Mouse (Mus musculus): ENCODE results near the gene Sycn. TPM values are rescaled to one million over a fixed set of nuclear protein-coding genes. Genes with fewer than 3 reads are reported as not detected.
"Not testable (repeated sequence)": the region's sequence is repeated elsewhere in the genome, so short reads cannot be mapped to it uniquely, and the experiment has no call there.

The Sycn gene
- total RNA-seq (2014; fragmentation: Nextera tagmentation) (not detected in 2 replicates), total RNA-seq (2017) (not detected in 2 replicates)

DNA sequence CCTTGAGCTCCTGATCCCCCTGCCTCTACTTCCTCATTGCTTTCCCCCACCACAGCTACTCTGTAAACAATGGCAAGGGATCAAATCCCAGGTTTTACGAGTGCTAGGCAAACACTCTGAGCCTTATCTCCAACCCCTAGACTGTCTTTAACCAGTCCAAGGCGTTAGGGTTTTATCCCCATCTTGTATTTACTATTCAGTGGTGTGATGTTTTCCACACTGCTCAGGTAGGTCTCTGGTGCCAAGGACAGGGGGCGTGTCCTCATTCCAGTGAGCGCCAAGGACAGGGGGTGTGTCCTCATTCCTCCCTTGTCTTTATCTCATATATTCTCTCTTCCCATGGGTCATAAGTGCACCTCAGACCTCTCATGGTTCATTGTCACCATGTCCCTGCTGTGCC lies at the start of gene Sycn:
Gene Sycn (plus strand): TSS at position 360 of the 400 bp plus-strand sequence.
- no peak for ATAC-seq (replicated peaks; ENCODE audit: poor library complexity, severe bottlenecking)

DNA sequence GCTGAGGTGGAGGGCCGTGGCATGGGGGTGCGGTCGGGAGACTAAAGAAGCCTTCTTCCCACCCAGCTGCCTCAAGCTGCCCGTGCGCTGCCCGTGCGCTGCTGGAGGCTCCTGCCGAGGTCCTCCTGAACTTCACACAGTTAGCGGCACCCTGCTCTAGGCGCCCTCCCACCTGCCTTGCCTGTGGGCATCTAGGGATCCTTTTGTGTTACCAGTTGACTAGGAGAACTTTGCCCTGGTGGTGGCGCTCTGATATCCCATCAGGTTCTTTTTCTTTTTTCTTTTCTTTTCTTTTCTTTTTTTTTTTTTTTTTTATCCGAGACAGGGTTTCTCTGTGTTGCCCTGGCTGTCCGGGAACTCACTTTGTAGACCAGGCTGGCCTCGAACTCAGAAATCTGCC lies 49.8 kb upstream of the Sycn start:
- ATAC-seq (replicated peaks; ENCODE audit: poor library complexity, severe bottlenecking) = no peak

DNA sequence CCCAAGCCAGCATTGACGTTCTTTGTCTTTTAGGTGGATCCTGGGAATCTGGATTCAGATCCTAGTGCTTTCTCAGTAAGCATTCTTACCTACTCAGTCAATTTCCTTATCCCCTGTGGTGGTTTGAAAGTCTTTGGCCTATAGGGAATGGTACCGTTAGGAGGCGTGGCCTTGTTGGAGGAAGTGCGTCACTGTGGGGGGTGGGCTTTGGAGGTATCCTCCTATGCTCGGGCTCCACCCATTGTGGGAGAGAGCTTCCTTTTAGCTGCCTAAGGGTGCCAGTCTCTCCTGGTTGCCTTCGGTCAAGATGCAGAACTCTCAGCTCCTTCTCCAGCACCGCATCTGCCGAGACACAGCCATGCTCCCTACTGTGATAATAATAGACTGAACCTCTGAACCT lies 48.4 kb upstream of the Sycn start:
- no peak for ATAC-seq (replicated peaks; ENCODE audit: poor library complexity, severe bottlenecking)

DNA sequence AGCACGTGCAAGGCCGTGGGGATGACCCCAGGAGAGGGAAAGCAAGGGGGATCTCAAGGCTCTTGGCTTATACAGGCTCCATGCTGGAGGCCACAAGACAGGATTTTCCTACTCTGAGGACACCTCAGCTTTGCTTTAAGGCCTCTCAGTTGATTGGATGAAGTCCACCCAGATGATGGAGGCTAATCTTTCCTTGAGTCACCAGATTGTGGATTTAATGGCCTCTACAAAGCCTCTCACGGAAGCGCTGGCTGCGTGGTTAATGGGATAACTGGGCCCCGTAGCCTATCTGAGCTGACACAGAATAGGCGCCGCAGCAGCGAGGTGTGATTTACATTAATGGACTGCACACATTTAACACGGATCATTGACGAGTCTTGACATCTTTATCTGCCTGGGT lies 45.3 kb upstream of the Sycn start:
- ATAC-seq (replicated peaks; ENCODE audit: poor library complexity, severe bottlenecking) = no peak

DNA sequence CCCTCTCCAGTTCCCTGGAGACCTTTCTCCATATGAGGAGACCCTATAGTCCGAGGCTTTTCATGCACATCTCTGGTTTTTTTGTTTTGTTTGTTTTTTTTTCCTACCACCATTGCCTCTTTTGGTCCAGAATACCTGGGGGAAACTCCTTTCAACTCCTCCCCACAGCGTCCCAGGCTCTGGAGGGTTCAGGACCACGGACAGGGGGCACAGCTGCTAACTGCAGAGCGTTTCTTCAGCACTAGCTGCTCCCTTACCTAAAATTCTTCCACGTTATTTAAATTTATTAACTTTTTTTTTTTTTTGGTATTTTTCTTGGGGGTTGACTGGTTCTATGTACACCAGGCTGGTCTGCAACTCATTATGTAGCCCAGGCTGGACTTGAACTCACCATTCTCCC lies 35.1 kb upstream of the Sycn start:
- ATAC-seq (replicated peaks; ENCODE audit: poor library complexity, severe bottlenecking) = no peak; the same call in 1 of the 2 replicates

DNA sequence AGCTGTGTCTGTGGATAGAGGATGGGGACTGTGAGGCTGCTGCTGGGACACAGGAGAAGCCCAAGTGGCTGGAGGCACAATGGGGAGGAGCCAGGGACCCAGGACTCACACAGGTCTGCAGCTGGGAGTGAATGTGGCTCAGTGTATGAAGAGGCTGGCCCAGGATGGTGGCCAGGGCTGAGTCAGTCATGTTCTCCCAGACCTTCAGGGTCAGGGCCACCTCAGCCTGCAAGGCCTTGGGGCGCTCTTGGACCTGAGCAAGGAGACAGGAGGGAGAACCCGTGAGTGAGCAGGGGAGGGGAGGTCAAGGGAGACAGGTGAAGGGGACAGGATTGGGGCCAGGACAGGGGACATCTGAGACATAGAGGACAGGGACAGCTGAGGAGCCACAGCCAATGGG lies 31.6 kb upstream of the Sycn start:
- ATAC-seq (replicated peaks; ENCODE audit: poor library complexity, severe bottlenecking) = not testable (repeated sequence)

DNA sequence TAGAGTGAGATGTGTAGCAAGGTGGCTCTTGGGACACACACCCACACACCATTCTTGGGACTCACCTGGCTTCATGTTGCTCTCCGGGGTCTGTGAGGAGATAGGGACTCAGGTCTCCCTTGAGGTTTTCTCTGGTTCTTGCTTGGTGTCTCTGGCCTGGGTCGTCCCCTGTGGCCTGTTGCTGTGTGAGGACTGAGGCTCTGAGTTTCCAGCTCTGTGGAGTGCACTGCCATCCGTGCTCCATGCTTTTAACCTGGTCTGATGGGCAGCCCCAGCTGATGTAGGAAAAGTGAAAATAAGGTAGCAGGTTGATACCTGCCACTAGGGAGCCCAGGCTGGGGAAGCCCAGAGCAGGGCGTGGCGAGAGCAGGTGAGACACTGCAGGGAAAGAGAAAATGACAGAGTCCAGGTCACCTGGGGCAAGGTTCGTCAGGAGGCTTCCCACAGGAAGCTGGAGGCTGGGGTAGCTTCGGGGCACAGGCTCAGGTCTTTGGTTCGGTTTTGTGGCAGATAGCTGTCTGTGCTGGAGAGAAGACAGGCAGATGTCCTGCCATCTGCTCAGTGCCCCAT lies 30.2 kb upstream of the Sycn start, which contains the start of gene Ifnl2:
Gene Ifnl2 (minus strand): TSS at position 51 of the 570 bp plus-strand sequence.
- ATAC-seq (replicated peaks; ENCODE audit: poor library complexity, severe bottlenecking) = not testable (repeated sequence)

DNA sequence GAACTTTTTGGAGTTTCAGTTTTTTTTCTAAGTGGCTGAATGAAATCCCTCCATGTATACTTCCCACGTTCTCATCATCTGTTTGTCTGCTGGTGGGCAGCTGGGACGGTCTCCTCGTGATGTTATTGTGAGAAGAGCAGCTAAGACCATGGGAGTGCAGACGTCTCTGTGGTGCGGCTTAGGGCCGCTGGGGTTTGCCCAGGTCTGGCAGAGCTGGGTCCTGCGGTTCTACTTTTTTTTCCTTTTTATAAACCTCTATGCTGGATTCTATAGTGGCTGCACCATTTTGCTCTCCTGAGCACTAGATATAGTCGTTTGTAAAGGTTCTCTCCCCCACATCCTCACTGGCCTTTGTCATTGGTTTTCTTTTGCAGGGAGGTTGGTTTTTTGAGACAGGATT lies 29.2 kb upstream of the Sycn start:
- no peak for ATAC-seq (replicated peaks; ENCODE audit: poor library complexity, severe bottlenecking)

DNA sequence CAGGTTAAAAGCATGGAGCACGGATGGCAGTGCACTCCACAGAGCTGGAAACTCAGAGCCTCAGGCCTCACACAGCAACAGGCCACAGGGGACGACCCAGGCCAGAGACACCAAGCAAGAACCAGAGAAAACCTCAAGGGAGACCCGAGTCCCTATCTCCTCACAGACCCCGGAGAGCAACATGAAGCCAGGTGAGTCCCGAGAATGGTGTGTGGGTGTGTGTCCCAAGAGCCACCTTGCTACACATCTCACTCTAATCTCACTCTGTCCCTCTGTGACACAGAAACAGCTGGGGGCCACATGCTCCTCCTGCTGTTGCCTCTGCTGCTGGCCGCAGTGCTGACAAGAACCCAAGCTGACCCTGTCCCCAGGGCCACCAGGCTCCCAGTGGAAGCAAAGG lies 18.1 kb upstream of the Sycn start, which contains the start of gene Ifnl3:
Gene Ifnl3 (plus strand): TSS at position 301 of the 400 bp plus-strand sequence.
- ATAC-seq (replicated peaks; ENCODE audit: poor library complexity, severe bottlenecking) = not testable (repeated sequence)

DNA sequence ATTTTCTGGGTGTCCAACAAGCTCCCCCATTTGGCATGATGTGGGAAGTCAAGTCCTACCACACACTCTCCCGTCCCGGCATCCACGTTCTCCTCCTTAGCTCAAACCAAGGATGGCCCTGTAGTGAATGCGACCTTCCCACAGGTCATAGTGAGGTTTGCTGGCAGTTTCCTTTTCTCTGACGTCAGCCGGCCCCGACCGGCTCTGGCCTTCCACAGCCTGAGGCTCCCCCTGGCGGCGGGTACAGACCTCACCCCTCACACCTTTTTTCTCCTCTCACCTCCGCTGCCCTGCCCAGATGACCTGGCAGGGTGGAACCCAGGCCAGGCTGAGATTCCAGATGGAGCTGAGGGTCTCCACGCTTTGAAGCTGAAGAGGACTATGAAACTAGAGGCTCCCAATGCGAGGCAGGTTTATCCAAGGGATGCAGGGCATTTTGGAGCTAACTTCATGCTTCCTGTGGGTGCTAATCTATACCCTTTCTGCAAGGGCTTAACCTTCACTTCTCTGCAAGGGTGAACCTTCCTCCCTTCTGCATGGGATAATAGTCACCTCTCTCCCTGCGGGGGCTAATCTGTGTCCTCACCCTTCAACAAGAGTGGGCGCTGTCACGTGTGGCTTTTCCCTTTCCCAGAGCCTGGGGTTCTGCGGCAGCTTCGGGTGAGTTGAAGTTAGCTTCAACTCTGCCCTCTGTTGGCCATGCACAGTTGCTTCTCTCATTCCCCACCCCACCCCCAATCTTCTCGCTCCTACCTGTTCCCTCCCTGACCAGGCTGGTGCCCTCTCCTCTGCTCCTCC lies 12.6 kb upstream of the Sycn start:
- peak; percentile 96 for ATAC-seq (replicated peaks; ENCODE audit: poor library complexity, severe bottlenecking)

DNA sequence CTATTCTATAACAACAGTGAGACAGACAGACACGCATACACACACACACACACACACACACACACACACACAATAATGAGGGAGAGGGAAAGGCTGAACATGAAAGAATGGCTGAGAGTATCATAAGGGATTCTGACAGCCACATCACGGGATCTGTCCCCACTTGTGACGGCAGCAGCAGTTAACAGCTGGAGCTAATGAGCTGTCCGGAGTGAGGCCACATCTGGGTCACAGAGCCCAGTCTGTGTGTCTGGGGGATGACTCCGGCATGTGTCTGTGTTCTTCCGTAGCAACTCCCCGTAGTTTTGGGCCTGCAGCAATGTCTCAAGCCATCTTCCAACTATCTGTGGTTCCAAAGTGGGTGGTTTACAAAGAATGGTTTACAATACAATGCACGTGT lies 8.7 kb upstream of the Sycn start:
- no peak for ATAC-seq (replicated peaks; ENCODE audit: poor library complexity, severe bottlenecking)

DNA sequence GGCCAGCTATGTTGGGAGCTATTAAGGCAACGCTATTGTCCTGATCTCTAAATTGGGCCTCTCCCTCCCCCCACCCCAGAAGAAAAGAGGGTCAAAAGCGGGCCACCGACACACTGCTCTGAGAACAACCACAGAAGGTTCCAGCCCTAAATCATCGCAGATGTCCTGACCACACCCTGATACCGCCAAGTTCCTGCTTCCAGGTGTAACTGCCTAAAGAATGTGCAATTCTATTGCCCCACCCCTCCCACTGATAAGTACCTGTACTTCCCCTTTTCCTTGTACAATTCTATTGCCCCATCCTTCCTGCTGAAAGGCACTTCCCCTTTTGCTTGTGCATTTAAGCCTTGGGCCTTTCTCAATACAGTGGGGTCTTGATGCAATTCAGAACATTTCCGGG lies 1.8 kb upstream of the Sycn start:
- not testable (repeated sequence) for ATAC-seq (replicated peaks; ENCODE audit: poor library complexity, severe bottlenecking)

DNA sequence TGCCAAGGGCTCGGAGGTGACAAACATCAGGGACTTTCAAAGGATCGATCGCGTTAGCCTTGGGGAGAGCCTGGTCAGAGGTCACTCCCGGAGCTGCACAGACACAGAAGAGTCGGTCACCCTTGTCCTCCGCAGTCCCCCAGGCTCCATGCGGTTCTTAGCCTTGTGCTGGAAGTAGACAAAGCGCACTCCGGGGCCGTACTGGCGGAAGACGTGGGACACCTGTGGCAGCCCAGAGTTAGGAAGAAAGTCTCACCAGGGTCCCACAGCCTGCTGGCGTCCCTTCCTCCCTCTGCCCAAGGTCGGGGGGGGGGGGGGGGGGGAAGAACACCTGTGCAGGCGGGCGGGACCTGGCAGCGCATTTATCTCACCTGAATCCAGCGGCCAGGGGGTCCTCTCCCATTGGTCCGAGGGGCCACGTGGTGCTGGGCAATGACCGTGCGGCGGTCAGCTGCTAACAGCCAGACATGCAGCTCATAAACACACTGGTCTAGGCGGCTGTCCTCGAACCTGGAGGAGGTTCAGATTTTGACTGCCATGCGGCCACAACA lies 3.4 kb downstream of the Sycn start:
- no peak for ATAC-seq (replicated peaks; ENCODE audit: poor library complexity, severe bottlenecking)

DNA sequence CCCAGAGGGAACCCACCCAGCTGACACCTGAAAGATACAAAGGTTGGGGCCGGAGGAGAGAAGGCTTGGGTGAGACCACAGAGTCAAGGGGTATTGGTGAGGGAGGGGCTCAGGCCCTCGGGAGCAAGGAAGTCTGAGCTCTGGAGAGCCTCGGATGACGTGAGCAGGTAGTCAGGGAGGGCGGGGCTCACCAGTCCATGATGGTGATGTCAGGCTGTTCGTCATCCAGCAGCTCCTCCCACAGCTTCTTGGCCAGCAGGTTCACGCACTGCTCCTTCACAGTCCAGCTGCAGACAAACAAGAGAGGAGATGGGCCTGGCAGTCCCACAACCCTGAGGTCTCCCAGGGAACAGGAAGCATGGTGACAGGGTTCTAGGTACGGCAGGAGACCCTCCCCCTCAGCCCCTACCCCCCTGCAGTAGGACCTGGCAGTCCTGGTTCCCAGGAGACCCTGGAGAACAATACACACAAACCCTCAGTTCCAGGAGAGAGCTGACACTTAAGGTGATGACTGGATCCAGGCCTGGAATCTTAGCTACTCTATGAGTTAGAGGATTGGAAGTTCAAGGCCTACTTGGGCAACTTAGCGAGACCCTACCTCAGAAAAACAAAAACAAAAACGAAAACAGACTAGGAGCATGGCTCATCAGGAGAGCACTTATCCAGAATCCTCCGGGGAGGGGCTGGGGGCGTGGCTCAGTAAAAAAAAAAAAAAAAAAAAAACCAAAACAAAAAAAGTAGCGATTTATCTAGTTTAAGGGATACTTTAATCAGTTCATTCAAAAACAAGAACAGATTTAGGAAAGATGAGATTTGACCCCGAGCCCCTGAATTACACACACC lies 4.6 kb downstream of the Sycn start:
- no peak for ATAC-seq (replicated peaks; ENCODE audit: poor library complexity, severe bottlenecking)

DNA sequence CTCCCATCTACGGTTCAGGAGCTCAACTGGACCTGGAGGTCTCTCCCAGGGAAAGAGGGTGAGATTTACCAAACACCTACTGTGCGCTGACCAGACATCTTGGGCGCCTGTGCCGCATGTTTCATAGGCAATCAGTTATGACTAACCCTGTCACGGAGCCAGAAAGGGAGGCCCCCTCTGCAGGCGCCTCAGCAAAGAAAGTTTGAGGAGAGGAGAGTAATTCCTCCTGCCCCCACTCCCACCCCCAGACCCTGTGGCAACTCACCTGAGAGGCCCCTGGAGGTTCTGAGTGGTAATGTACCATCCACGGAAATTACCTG lies 5.2 kb downstream of the Sycn start:
- ATAC-seq (replicated peaks; ENCODE audit: poor library complexity, severe bottlenecking) = no peak

DNA sequence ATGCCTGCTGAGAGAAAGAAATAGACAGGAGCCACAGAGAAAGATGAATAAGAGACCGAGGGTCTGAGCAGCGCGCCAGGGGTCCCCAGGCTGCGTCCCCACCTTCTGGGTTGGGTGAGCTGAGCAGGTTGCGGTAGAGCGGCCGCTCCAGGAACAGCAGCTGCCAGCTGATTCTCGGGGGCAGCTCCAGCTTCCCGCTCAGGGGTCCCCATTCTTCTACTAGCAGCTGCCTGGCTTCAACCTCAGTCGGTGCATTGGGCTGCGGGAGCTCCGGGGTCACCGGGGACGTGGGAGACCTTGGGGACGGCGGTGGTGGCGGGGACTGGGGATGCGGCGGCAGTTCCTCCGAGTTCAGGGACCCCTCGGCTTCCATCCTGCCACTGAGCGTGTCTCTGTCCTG lies 6.0 kb downstream of the Sycn start:
- 0 out of 2 replicates have a peak, but pooled peaks have one; percentile 6 for ATAC-seq (replicated peaks; ENCODE audit: poor library complexity, severe bottlenecking)

DNA sequence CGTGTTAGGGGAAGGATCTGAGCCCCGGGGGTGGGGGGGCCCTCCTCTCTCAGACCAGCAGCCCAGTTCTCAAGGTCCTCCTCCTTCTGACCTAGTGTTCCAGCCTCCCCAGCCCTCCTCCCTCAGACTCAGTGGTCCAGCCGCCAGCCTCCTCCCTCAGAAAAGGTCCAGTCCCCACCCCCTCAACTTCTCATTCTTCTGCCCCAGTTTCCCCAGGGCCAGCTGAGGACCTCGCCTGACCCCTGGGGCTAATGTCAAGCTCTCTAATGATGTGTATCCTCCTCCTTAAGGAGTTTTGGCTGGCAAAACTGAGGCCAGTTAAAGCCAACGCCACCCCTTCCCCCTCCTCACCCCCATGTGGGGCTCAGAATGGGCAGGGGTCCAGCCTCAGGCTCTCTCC lies 6.5 kb downstream of the Sycn start, which contains the start of gene Nccrp1:
Gene Nccrp1 (minus strand): TSS at position 101 of the 400 bp plus-strand sequence.
- ATAC-seq (replicated peaks; ENCODE audit: poor library complexity, severe bottlenecking) = 0 out of 2 replicates have a peak, but pooled peaks have one; percentile 13

DNA sequence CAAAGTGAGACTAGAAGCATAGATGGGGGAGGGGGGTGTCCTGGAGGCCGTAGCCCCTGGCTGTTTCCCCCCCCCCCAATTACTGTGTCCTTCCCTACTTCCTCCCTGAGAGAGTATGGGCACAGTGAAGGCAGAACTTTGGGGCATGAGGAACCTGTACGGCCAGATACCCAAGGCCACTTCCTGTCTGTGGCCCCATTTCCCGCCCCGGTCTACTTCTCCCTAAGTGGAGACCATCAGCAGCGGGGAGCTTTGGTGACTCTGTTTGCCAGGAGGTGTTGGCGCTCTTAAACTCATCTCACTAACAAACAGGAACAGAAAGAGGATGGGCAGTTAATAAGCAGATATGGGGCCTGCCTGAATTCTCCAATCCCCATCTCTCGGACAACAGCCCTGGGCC lies 6.9 kb downstream of the Sycn start:
- ATAC-seq (replicated peaks; ENCODE audit: poor library complexity, severe bottlenecking) = peak; percentile 94

DNA sequence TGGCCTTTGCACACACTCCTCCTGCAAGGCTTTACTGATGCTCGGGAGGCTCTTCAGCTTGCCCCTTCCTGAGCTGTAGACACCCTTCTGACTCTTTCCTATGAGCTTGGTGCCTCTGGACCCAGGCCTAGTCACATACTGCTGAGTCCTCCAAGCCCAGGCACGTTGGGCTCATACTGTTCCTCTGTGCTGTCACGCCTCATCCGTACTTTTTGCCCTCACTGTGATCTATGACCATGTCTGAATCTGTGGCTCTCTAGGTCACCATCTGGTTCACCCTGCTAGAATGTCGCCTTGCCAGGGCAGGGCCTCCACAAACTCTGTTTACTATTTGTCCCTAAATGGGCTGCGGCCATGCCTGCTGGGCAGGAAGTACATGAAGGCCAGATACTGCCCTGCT lies 12.4 kb downstream of the Sycn start:
- no peak for ATAC-seq (replicated peaks; ENCODE audit: poor library complexity, severe bottlenecking)

DNA sequence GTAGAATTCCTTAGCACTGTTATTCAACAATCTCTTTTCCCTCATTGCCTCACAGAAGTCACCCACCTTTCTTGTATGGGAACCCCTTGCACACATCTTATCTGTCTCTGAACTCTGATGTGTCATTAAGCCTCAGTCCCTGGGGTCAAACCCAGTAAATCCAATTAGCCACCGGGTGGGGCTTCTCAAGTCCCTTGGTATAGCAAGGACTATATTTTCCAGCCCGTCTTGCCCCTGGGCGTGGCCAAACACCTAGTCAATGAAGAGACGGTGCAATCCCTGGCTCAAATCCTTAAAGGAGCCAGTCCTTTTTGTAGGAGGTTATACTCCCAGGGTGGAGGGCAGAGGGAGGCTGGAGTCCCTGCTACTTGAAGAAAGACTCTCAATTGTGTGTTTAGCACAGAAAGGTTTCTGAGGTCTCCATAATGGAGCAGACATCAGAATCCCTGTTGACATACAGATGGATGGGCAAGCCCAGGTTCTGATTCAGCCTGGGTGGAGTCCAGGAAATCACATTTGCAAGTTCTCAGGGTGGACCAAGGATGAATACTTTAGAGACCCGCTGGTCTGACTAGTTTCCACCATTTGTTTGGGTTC lies 15.4 kb downstream of the Sycn start:
- ATAC-seq (replicated peaks; ENCODE audit: poor library complexity, severe bottlenecking) = no peak

Data from granulocyte monocyte progenitor cell, adult 5-6 weeks (primary cell).